Comparison of ENCODE assay signal across 8 mouse cellular contexts in genomic region chr11:32644010-32644409, GRCm38 (mm10). TPM values are rescaled to one million over a fixed set of nuclear protein-coding genes. Genes with fewer than 3 reads are reported as not detected.
A peak's percentile ranks its signal among the peaks of the same experiment; 100 is the strongest.
DNase-seq lines count a peak whose midpoint lies in the region; ATAC-seq and TF ChIP-seq lines count a peak whose summit lies in the region.

No protein-coding gene starts in this region.

- ATAC-seq in common myeloid progenitor, adult 5-6 weeks (replicated peaks; ENCODE audit: low read depth, poor library complexity, severe bottlenecking), result peak; percentile 37
- ATAC-seq in intestine, embryonic 15.5 days, result no peak
- no peak for ATAC-seq in neural tube, embryonic 13.5 days (ENCODE audit: low read depth)

- no peaks in the 10 kb centered on the region for H3K9me3 ChIP-seq in intestine, embryonic 15.5 days
- no peaks in the 10 kb centered on the region for H3K9me3 ChIP-seq in neural tube, embryonic 13.5 days

- peak overlapping the region; percentile 85; the same call in 1 of the 2 replicates for H3K4me3 ChIP-seq in liver, adult 2 months (ENCODE audit: insufficient read depth, low read depth, low read length)
- H3K4me3 ChIP-seq in intestine, embryonic 15.5 days (replicated peaks), result peak overlapping the region; percentile 88
- peak overlapping the region; percentile 97 for H3K4me3 ChIP-seq in neural tube, embryonic 13.5 days

- no peak for TF ChIP-seq POLR2A in liver, adult 2 months (IDR thresholded peaks at IDR 0.05; ENCODE audit: extremely low read depth, insufficient read depth, low read length)

- H3K9ac ChIP-seq in liver, adult 2 months (ENCODE audit: low read depth, low read length), result peak overlapping the region; percentile 91; the same call in 1 of the 2 replicates
- H3K9ac ChIP-seq in intestine, embryonic 15.5 days, result peak overlapping the region; percentile 91
- H3K9ac ChIP-seq in neural tube, embryonic 13.5 days, result peak overlapping the region; percentile 98

- H3K4me1 ChIP-seq in liver, adult 2 months (ENCODE audit: control insufficient read depth, insufficient read depth, low read length), result peaks cover 20% of the 10 kb centered on the region
- H3K4me1 ChIP-seq in intestine, embryonic 15.5 days (replicated peaks), result 0 out of 2 replicates have a peak, but pooled peaks cover 6% of the 10 kb centered on the region
- H3K4me1 ChIP-seq in neural tube, embryonic 13.5 days (replicated peaks), result peaks cover 40% of the 10 kb centered on the region

- H3K36me3 ChIP-seq in liver, adult 2 months (ENCODE audit: control insufficient read depth, insufficient read depth, low read length), result no peaks in the 10 kb centered on the region
- no peaks in the 10 kb centered on the region for H3K36me3 ChIP-seq in intestine, embryonic 15.5 days
- H3K36me3 ChIP-seq in neural tube, embryonic 13.5 days, result no peaks in the 10 kb centered on the region

- WGBS in liver, adult 2 months, result 13% methylated on average over 3 of the region's 3 CpGs
- 22% methylated on average over 3 of the region's 3 CpGs for WGBS in intestine, embryonic 15.5 days
- WGBS in neural tube, embryonic 13.5 days, result 34% methylated on average over 3 of the region's 3 CpGs

- 0 out of 2 replicates have a peak overlapping the region, but pooled peaks have one; percentile 5 for H3K27ac ChIP-seq in liver, adult 2 months (replicated peaks; ENCODE audit: insufficient read depth, low read depth, low read length)
- H3K27ac ChIP-seq in intestine, embryonic 15.5 days, result peak overlapping the region; percentile 98
- H3K27ac ChIP-seq in neural tube, embryonic 13.5 days (replicated peaks), result peak overlapping the region; percentile 99

- peak overlapping the region; percentile 82 for H3K4me2 ChIP-seq in intestine, embryonic 15.5 days (replicated peaks)
- peak overlapping the region; percentile 79 for H3K4me2 ChIP-seq in neural tube, embryonic 13.5 days

- no peak for TF ChIP-seq CTCF in liver, adult 2 months (IDR thresholded peaks at IDR 0.05; ENCODE audit: low read depth, low read length)

- DNase-seq in liver, adult 2 months (ENCODE audit: extremely low read depth, low read depth, low spot score), result no peak
- DNase-seq in liver, result no peak
- DNase-seq in cerebellum, adult 18-20 months, result no peak
- no peak for DNase-seq in thymus, postnatal 10 days (ENCODE audit: low spot score in 2 of 2)
- DNase-seq in gastrocnemius, postnatal 4 days (ENCODE audit: low spot score in 2 of 2), result no peak

- peaks cover 21% of the 10 kb centered on the region for H3K79me2 ChIP-seq in liver, adult 2 months (ENCODE audit: control insufficient read depth, insufficient read depth, low read length)

- no peaks in the 10 kb centered on the region for H3K27me3 ChIP-seq in liver, adult 2 months (ENCODE audit: control insufficient read depth, insufficient read depth, low read length)
- no peaks in the 10 kb centered on the region for H3K27me3 ChIP-seq in intestine, embryonic 15.5 days (replicated peaks)
- H3K27me3 ChIP-seq in neural tube, embryonic 13.5 days, result no peaks in the 10 kb centered on the region

RNA-seq across cellular contexts. Expression of gene Fbxw11, which starts 1.5 kb away (rescaled TPM):
- 20.8 and 27.4 TPM in 2 replicates for total RNA-seq in liver, adult 2 months (2014; rRNA removed)
- 20.3 and 22.5 TPM in 2 replicates for polyA plus RNA-seq in liver, adult 2 months (2012; rRNA removed)
- 34.6 and 59.2 TPM in 2 replicates for total RNA-seq in common myeloid progenitor, adult 5-6 weeks (2017)
- polyA plus RNA-seq in intestine, embryonic 15.5 days (2015; fragmentation: Nextera tagmentation; extraction: Ambion mirVana), result 59.8 and 65.7 TPM in 2 replicates
- polyA plus RNA-seq in neural tube, embryonic 13.5 days (2015; fragmentation: Nextera tagmentation; extraction: Ambion mirVana), result 106 and 119 TPM in 2 replicates
- total RNA-seq in gastrocnemius, postnatal 4 days (2021), result 10 to 100 TPM; 63.4 to 71.3 TPM

Comparison
In these comparisons a context has a peak if more than half of its experiments do, and no peak if none do; other contexts are left out.
1. H3K27ac ChIP-seq: peak in every context shown above with its lines; median percentile 99 in neural tube, embryonic 13.5 days; 98 in intestine, embryonic 15.5 days; 5 in liver, adult 2 months.